Mouse (Mus musculus): ENCODE results near the gene Abcb8. TPM values are rescaled to one million over a fixed set of nuclear protein-coding genes. Genes with fewer than 3 reads are reported as not detected.

Gene Abcb8
- polyA plus RNA-seq, 1 experiment from 2014 or later: 58.1 TPM

DNA sequence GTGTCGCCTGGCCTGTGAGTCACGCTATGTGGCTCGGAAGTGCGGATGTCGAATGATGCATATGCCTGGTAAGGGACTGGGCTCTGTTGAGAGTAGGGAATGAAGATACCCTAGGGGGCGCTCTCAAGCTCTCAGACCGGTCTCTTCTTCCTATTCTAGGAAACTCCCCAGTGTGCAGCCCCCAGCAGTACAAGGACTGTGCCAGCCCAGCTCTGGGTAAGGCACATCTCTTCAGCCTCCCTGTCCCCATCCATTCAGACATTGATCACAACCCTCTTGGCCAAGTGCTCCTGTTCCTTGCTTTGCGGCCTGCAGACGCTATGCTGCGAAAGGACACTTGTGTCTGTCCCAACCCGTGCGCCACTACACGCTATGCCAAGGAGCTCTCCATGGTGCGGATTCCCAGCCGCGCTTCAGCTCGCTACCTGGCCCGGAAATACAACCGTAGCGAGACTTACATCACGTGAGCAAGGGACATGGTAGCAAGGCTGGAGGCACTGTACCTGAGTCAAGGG lies 22.8 kb downstream of the Abcb8 start:
- 3% methylated on average over 21 of the region's 21 CpGs for WGBS
- Histone ChIP-seq H3K4me1 (replicated peaks; ENCODE audit: control insufficient read depth, insufficient read depth, low read length) (peaks cover 7% of the 10 kb centered on the region), H3K27ac (ENCODE audit: low read length) (no peak overlapping the region)

DNA sequence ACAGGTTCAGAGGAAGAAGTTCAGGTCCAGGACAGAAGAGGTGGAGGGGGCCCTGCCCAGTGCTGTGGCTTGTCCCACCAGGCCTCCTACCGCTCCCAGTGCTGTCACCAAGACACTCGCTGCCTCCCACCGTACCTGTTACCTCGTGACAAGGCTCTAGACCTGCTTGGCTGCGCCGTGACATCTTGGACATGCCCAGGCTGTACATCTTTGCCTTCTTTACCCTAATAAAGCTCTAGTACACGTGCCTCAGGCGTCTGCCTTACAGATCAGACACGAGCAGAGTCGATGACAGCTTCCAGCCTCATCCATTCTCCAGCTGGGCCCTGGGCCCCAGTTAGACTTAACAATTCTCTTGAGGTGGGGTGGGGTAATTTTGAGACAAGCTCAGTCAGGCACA lies 24.1 kb downstream of the Abcb8 start:
- H3K4me1 ChIP-seq (replicated peaks; ENCODE audit: control insufficient read depth, insufficient read depth, low read length): peaks cover 12% of the 10 kb centered on the region
- H3K4me3 ChIP-seq (replicated peaks; ENCODE audit: low read length): no peak overlapping the region
- H3K36me3 ChIP-seq (ENCODE audit: control insufficient read depth, insufficient read depth): peaks cover 7% of the 10 kb centered on the region
- no peaks in the 10 kb centered on the region for H3K27me3 ChIP-seq (replicated peaks; ENCODE audit: control insufficient read depth, insufficient read depth, low read length)
- H3K9me3 ChIP-seq (ENCODE audit: control insufficient read depth, low read length): no peaks in the 10 kb centered on the region
- ATAC-seq: no peak
- H3K4me2 ChIP-seq (ENCODE audit: low read length): no peak overlapping the region
- WGBS: 88% methylated on average over 10 of the region's 10 CpGs
- no peak overlapping the region for H3K27ac ChIP-seq (ENCODE audit: low read length)
- no peak overlapping the region for H3K9ac ChIP-seq (replicated peaks; ENCODE audit: low read depth, low read length)

More for the DNA sequence above, 22.8 kb downstream of the Abcb8 start:
- Histone ChIP-seq H3K4me3 (replicated peaks; ENCODE audit: low read length) (no peak overlapping the region), H3K4me2 (ENCODE audit: low read length) (peak overlapping the region; percentile 22; the same call in 1 of the 2 replicates), H3K27me3 (replicated peaks; ENCODE audit: control insufficient read depth, insufficient read depth, low read length) (no peaks in the 10 kb centered on the region), H3K36me3 (ENCODE audit: control insufficient read depth, insufficient read depth) (peaks cover 7% of the 10 kb centered on the region), H3K9ac (replicated peaks; ENCODE audit: low read depth, low read length) (peak overlapping the region; percentile 8; the same call in 1 of the 2 replicates), H3K9me3 (ENCODE audit: control insufficient read depth, low read length) (no peaks in the 10 kb centered on the region)
- peak; percentile 70 for ATAC-seq

DNA sequence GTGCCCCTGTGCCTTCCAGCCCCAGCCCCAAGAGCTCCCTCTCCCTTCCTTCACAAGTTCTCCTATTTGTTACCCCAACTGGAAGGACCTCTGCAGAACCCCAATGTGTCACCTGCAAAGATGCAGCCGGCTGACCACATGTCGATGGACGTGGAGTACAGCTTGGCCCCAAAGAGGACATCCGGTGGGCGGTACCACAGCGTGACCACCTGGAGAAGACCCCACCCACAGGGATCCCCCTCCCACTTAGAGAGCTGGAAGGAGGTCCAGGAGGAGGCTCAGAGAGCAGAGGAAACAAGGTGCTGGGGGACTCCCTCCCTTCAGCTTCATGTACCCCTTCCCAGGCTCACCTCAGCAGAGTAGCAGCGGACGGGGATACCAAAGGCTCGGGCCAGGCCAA lies 26.9 kb downstream of the Abcb8 start:
- 89% methylated on average over 9 of the region's 9 CpGs for WGBS

GRCm38 (mm10) chr5:24423129-24424003 lies 29.9 kb downstream of the Abcb8 start, which contains the start of the genes Cdk5 and Slc4a2:
Gene Cdk5 (minus strand): TSS chr5:24423530.
Gene Slc4a2 (plus strand): TSS chr5:24423837.
- WGBS: under 1% methylated on average over 46 of the region's 46 CpGs
- peaks cover 45% of the 10 kb centered on the region for H3K4me1 ChIP-seq (replicated peaks; ENCODE audit: control insufficient read depth, insufficient read depth, low read length)
- peak; percentile 97 for ATAC-seq

More for the DNA sequence above, 26.9 kb downstream of the Abcb8 start:
- H3K4me3 ChIP-seq (replicated peaks; ENCODE audit: low read length): no peak overlapping the region
- no peak overlapping the region for H3K4me2 ChIP-seq (ENCODE audit: low read length)
- peaks cover 30% of the 10 kb centered on the region for H3K4me1 ChIP-seq (replicated peaks; ENCODE audit: control insufficient read depth, insufficient read depth, low read length)
- H3K36me3 ChIP-seq (ENCODE audit: control insufficient read depth, insufficient read depth): peaks cover 7% of the 10 kb centered on the region
- no peaks in the 10 kb centered on the region for H3K9me3 ChIP-seq (ENCODE audit: control insufficient read depth, low read length)
- ATAC-seq: no peak
- H3K9ac ChIP-seq (replicated peaks; ENCODE audit: low read depth, low read length): no peak overlapping the region
- no peaks in the 10 kb centered on the region for H3K27me3 ChIP-seq (replicated peaks; ENCODE audit: control insufficient read depth, insufficient read depth, low read length)
- no peak overlapping the region for H3K27ac ChIP-seq (ENCODE audit: low read length)

DNA sequence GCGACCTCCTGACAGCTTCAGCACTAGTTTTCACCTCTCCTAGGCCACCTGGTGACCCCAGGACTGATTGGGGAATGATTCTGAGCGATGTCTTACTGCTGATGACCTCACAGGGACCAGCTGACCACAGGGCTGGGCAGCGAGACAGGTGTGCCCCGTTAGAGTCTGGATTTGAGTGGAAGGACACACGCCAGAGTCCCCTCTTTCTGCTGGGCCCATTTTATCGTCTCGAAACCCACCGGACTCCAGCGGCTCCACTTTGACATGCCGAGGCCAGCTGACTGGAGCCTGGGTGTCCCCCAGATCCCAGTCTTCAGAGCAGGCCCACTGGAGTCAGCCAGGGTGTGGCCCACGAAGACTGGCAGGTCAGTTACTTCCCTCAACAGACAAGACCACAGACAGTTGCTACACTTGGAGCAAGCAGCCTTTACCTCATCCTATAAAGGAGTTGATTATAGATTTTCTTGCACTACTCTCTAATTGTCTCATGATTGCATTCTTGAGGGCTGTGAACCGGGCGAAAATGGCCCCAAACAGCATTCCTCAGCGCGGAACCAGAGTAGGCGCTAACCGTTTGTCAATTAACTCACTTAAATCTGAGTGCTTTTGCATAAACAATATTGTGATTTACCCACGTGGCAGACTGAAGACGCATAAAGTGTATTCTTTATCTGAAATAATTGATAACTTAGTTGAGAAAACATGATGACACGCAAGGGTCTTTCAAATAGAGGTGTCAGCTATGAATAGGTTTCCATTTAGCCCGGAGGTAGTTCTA lies 30.7 kb downstream of the Abcb8 start:
- ATAC-seq: no peak
- Histone ChIP-seq H3K4me1 (replicated peaks; ENCODE audit: control insufficient read depth, insufficient read depth, low read length) (peaks cover 47% of the 10 kb centered on the region), H3K27me3 (replicated peaks; ENCODE audit: control insufficient read depth, insufficient read depth, low read length) (no peaks in the 10 kb centered on the region), H3K36me3 (ENCODE audit: control insufficient read depth, insufficient read depth) (peaks cover 7% of the 10 kb centered on the region), H3K9ac (replicated peaks; ENCODE audit: low read depth, low read length) (peak overlapping the region; percentile 75), H3K27ac (ENCODE audit: low read length) (peak overlapping the region; percentile 94), H3K4me2 (ENCODE audit: low read length) (peak overlapping the region; percentile 96), H3K4me3 (replicated peaks; ENCODE audit: low read length) (peak overlapping the region; percentile 69), H3K9me3 (ENCODE audit: control insufficient read depth, low read length) (no peaks in the 10 kb centered on the region)
- WGBS: 9% methylated on average over 21 of the region's 21 CpGs

More at GRCm38 (mm10) chr5:24423129-24424003, 29.9 kb downstream of the Abcb8 start, which contains the start of the genes Cdk5 and Slc4a2:
- no peaks in the 10 kb centered on the region for H3K27me3 ChIP-seq (replicated peaks; ENCODE audit: control insufficient read depth, insufficient read depth, low read length)
- H3K36me3 ChIP-seq (ENCODE audit: control insufficient read depth, insufficient read depth): peaks cover 7% of the 10 kb centered on the region
- H3K4me2 ChIP-seq (ENCODE audit: low read length): peak within 1 kb of the TSS; percentile 96
- H3K27ac ChIP-seq (ENCODE audit: low read length): peak within 1 kb of the TSS; percentile 94
- no peaks in the 10 kb centered on the region for H3K9me3 ChIP-seq (ENCODE audit: control insufficient read depth, low read length)
- H3K4me3 ChIP-seq (replicated peaks; ENCODE audit: low read length): peak within 1 kb of the TSS; percentile 69
- H3K9ac ChIP-seq (replicated peaks; ENCODE audit: low read depth, low read length): peak within 1 kb of the TSS; percentile 80

GRCm38 (mm10) chr5:24424861-24425411 lies 31.5 kb downstream of the Abcb8 start:
- ATAC-seq: no peak
- peaks cover 47% of the 10 kb centered on the region for H3K4me1 ChIP-seq (replicated peaks; ENCODE audit: control insufficient read depth, insufficient read depth, low read length)
- peak overlapping the region; percentile 75 for H3K9ac ChIP-seq (replicated peaks; ENCODE audit: low read depth, low read length)
- no peaks in the 10 kb centered on the region for H3K27me3 ChIP-seq (replicated peaks; ENCODE audit: control insufficient read depth, insufficient read depth, low read length)
- no peaks in the 10 kb centered on the region for H3K9me3 ChIP-seq (ENCODE audit: control insufficient read depth, low read length)
- no peaks in the 10 kb centered on the region for H3K36me3 ChIP-seq (ENCODE audit: control insufficient read depth, insufficient read depth)
- 1% methylated on average over 47 of the region's 60 CpGs for WGBS
- H3K4me3 ChIP-seq (replicated peaks; ENCODE audit: low read length): peak overlapping the region; percentile 69
- H3K27ac ChIP-seq (ENCODE audit: low read length): peak overlapping the region; percentile 94
- peak overlapping the region; percentile 96 for H3K4me2 ChIP-seq (ENCODE audit: low read length)

- WGBS: 0% methylated on average over 23 of the region's 30 CpGs
- peak overlapping the region; percentile 69 for H3K4me3 ChIP-seq (replicated peaks; ENCODE audit: low read length)
- H3K9me3 ChIP-seq (ENCODE audit: control insufficient read depth, low read length): no peaks in the 10 kb centered on the region
- no peaks in the 10 kb centered on the region for H3K36me3 ChIP-seq (ENCODE audit: control insufficient read depth, insufficient read depth)
- peak overlapping the region; percentile 75 for H3K9ac ChIP-seq (replicated peaks; ENCODE audit: low read depth, low read length)
- ATAC-seq: no peak
- H3K27ac ChIP-seq (ENCODE audit: low read length): no peak overlapping the region; the same call in 1 of the 2 replicates
- H3K4me2 ChIP-seq (ENCODE audit: low read length): peak overlapping the region; percentile 96
- peaks cover 47% of the 10 kb centered on the region for H3K4me1 ChIP-seq (replicated peaks; ENCODE audit: control insufficient read depth, insufficient read depth, low read length)
- H3K27me3 ChIP-seq (replicated peaks; ENCODE audit: control insufficient read depth, insufficient read depth, low read length): no peaks in the 10 kb centered on the region
Measured at GRCm38 (mm10) chr5:24425421-24426036, 32.1 kb downstream of the Abcb8 start.

GRCm38 (mm10) chr5:24426037-24426432 lies 32.6 kb downstream of the Abcb8 start:
- H3K4me3 ChIP-seq (replicated peaks; ENCODE audit: low read length): peak overlapping the region; percentile 69
- no peak for ATAC-seq
- no peaks in the 10 kb centered on the region for H3K9me3 ChIP-seq (ENCODE audit: control insufficient read depth, low read length)
- H3K27me3 ChIP-seq (replicated peaks; ENCODE audit: control insufficient read depth, insufficient read depth, low read length): no peaks in the 10 kb centered on the region
- peaks cover 47% of the 10 kb centered on the region for H3K4me1 ChIP-seq (replicated peaks; ENCODE audit: control insufficient read depth, insufficient read depth, low read length)
- 0% methylated on average over 10 of the region's 10 CpGs for WGBS
- no peak overlapping the region; the same call in 1 of the 2 replicates for H3K9ac ChIP-seq (replicated peaks; ENCODE audit: low read depth, low read length)
- H3K4me2 ChIP-seq (ENCODE audit: low read length): peak overlapping the region; percentile 96
- H3K36me3 ChIP-seq (ENCODE audit: control insufficient read depth, insufficient read depth): no peaks in the 10 kb centered on the region
- no peak overlapping the region for H3K27ac ChIP-seq (ENCODE audit: low read length)

Data from forebrain, embryonic 16.5 days (tissue).